Mouse (Mus musculus): ENCODE measurements around the gene Lancl3. TPM values are rescaled to one million over a fixed set of nuclear protein-coding genes. Genes with fewer than 3 reads are reported as not detected.
"Not testable (repeated sequence)": the region's sequence is repeated elsewhere in the genome, so short reads cannot be mapped to it uniquely, and the experiment has no call there.

The Lancl3 gene
- polyA plus RNA-seq, 2 experiments = 0.08 to 0.13 TPM

GRCm38 (mm10) chrX:9298413-9298864 lies 98.7 kb downstream of the Lancl3 start:
- ATAC-seq (ENCODE audit: insufficient read depth) = peak; percentile 99
- peak; percentile 92 for TF ChIP-seq EP300 (IDR thresholded peaks at IDR 0.05; ENCODE audit: low read depth)
- peak; percentile 60 for TF ChIP-seq CTCF (IDR thresholded peaks at IDR 0.05; ENCODE audit: low read depth)

GRCm38 (mm10) chrX:9302791-9303190 lies 103.1 kb downstream of the Lancl3 start:
- Histone ChIP-seq H3K4me3 (ENCODE audit: insufficient read depth in 1 of 2, low read depth in 2 of 2, low read length in 2 of 2) (no peak overlapping the region), H3K27ac (peak overlapping the region; percentile 45), H3K4me2 (ENCODE audit: low read depth) (peak overlapping the region; percentile 36), H3K36me3 (replicated peaks; ENCODE audit: control insufficient read depth, insufficient read depth, low read depth) (no peaks in the 10 kb centered on the region), H3K9ac (replicated peaks) (0 out of 2 replicates have a peak overlapping the region, but pooled peaks have one; percentile 3), H3K27me3 (ENCODE audit: control insufficient read depth, insufficient read depth, low read length) (no peaks in the 10 kb centered on the region), H3K9me3 (ENCODE audit: control insufficient read depth, low read length) (no peaks in the 10 kb centered on the region), H3K4me1 (replicated peaks; ENCODE audit: control insufficient read depth in 2 of 2, insufficient read depth in 2 of 2, low read length in 1 of 2) (peaks cover 12 to 19% of the 10 kb centered on the region in 2 experiments)
- TF ChIP-seq CTCF (IDR thresholded peaks at IDR 0.05; ENCODE audit: low read depth) = no peak
- TF ChIP-seq EP300 (IDR thresholded peaks at IDR 0.05; ENCODE audit: low read depth) = no peak
- no peak for ATAC-seq (ENCODE audit: insufficient read depth)
- no peak for DNase-seq (ENCODE audit: low read depth in 3 of 3, low spot score in 3 of 3)
- WGBS (ENCODE audit: insufficient replicate concordance) = 27% methylated on average over 5 of the region's 5 CpGs

More at GRCm38 (mm10) chrX:9298413-9298864, 98.7 kb downstream of the Lancl3 start:
- Histone ChIP-seq H3K27ac (peak overlapping the region; percentile 95), H3K36me3 (replicated peaks; ENCODE audit: control insufficient read depth, insufficient read depth, low read depth) (no peaks in the 10 kb centered on the region), H3K4me3 (ENCODE audit: insufficient read depth in 1 of 2, low read depth in 2 of 2, low read length in 2 of 2) (peak overlapping the region; percentile 14 to 22; a peak in 3 of 4 replicates), H3K4me1 (replicated peaks; ENCODE audit: control insufficient read depth in 2 of 2, insufficient read depth in 2 of 2, low read length in 1 of 2) (peaks cover 9 to 16% of the 10 kb centered on the region in 2 experiments), H3K27me3 (ENCODE audit: control insufficient read depth, insufficient read depth, low read length) (no peaks in the 10 kb centered on the region), H3K9me3 (ENCODE audit: control insufficient read depth, low read length) (no peaks in the 10 kb centered on the region), H3K9ac (replicated peaks) (peak overlapping the region; percentile 47; the same call in 1 of the 2 replicates), H3K4me2 (ENCODE audit: low read depth) (peak overlapping the region; percentile 68)
- DNase-seq (ENCODE audit: low read depth in 3 of 3, low spot score in 3 of 3) = peak; percentile 75 to 83 (median 75)
- 22% methylated on average over 5 of the region's 5 CpGs for WGBS (ENCODE audit: insufficient replicate concordance)

- H3K4me1 ChIP-seq (replicated peaks; ENCODE audit: control insufficient read depth in 2 of 2, insufficient read depth in 2 of 2, low read length in 1 of 2) = peaks cover 12 to 17% of the 10 kb centered on the region in 2 experiments
- H3K27me3 ChIP-seq (ENCODE audit: control insufficient read depth, insufficient read depth, low read length) = no peaks in the 10 kb centered on the region
- H3K4me2 ChIP-seq (ENCODE audit: low read depth) = peak overlapping the region; percentile 36
- peak overlapping the region; percentile 45 for H3K27ac ChIP-seq
- peak; percentile 30 to 45 (median 32) for DNase-seq (ENCODE audit: low read depth in 3 of 3, low spot score in 3 of 3)
- WGBS (ENCODE audit: insufficient replicate concordance) = 8% methylated on average over 1 of the region's 1 CpGs
- peak; percentile 13; the same call in 1 of the 2 replicates for ATAC-seq (ENCODE audit: insufficient read depth)
- H3K4me3 ChIP-seq (ENCODE audit: insufficient read depth in 1 of 2, low read depth in 2 of 2, low read length in 2 of 2) = no peak overlapping the region
- no peak overlapping the region for H3K9ac ChIP-seq (replicated peaks)
- TF ChIP-seq EP300 (IDR thresholded peaks at IDR 0.05; ENCODE audit: low read depth) (peak; percentile 60), CTCF (IDR thresholded peaks at IDR 0.05; ENCODE audit: low read depth) (no peak)
- no peaks in the 10 kb centered on the region for H3K9me3 ChIP-seq (ENCODE audit: control insufficient read depth, low read length)
- H3K36me3 ChIP-seq (replicated peaks; ENCODE audit: control insufficient read depth, insufficient read depth, low read depth) = no peaks in the 10 kb centered on the region
Measured at GRCm38 (mm10) chrX:9303455-9303854, 103.8 kb downstream of the Lancl3 start.

- peak; percentile 77 for ATAC-seq (ENCODE audit: insufficient read depth)
- not testable (repeated sequence) for H3K27ac ChIP-seq; H3K36me3 ChIP-seq (replicated peaks; ENCODE audit: control insufficient read depth, insufficient read depth, low read depth); H3K9ac ChIP-seq (replicated peaks); H3K4me2 ChIP-seq (ENCODE audit: low read depth); H3K4me1 ChIP-seq (replicated peaks; ENCODE audit: control insufficient read depth in 2 of 2, insufficient read depth in 2 of 2, low read length in 1 of 2); H3K4me3 ChIP-seq (ENCODE audit: insufficient read depth in 1 of 2, low read depth in 2 of 2, low read length in 2 of 2); H3K9me3 ChIP-seq (ENCODE audit: control insufficient read depth, low read length); DNase-seq (ENCODE audit: low read depth in 3 of 3, low spot score in 3 of 3); H3K27me3 ChIP-seq (ENCODE audit: control insufficient read depth, insufficient read depth, low read length)
Measured at GRCm38 (mm10) chrX:9316457-9316856, 116.8 kb downstream of the Lancl3 start.

Other genes starting within 250 kb of the Lancl3 start
- not detected in 2 replicates for gene Fthl17b, start 236.9 kb upstream of the Lancl3 start, polyA plus RNA-seq (2012; rRNA removed)
- gene Fthl17b, start 236.9 kb upstream of the Lancl3 start, polyA plus RNA-seq (2014; fragmentation: Nextera tagmentation; extraction: Ambion mirVana) = not detected in 2 replicates
- not detected in 2 replicates for gene Fthl17c, start 223.3 kb upstream of the Lancl3 start, polyA plus RNA-seq (2012; rRNA removed)
- gene Fthl17c, start 223.3 kb upstream of the Lancl3 start, polyA plus RNA-seq (2014; fragmentation: Nextera tagmentation; extraction: Ambion mirVana) = not detected in 2 replicates
- not detected in 2 replicates for gene Fthl17d, start 213.1 kb upstream of the Lancl3 start, polyA plus RNA-seq (2012; rRNA removed)
- gene Fthl17d, start 213.1 kb upstream of the Lancl3 start, polyA plus RNA-seq (2014; fragmentation: Nextera tagmentation; extraction: Ambion mirVana) = not detected in 2 replicates
- gene Fthl17e, start 166.4 kb upstream of the Lancl3 start, polyA plus RNA-seq (2012; rRNA removed) = not detected in 2 replicates
- gene Fthl17e, start 166.4 kb upstream of the Lancl3 start, polyA plus RNA-seq (2014; fragmentation: Nextera tagmentation; extraction: Ambion mirVana) = not detected in 2 replicates
- gene Fthl17f, start 136.9 kb upstream of the Lancl3 start, polyA plus RNA-seq (2012; rRNA removed) = not detected in 2 replicates
- gene Fthl17f, start 136.9 kb upstream of the Lancl3 start, polyA plus RNA-seq (2014; fragmentation: Nextera tagmentation; extraction: Ambion mirVana) = not detected in 2 replicates
- not detected in 2 replicates for gene 4930402K13Rik, start 95.3 kb upstream of the Lancl3 start, polyA plus RNA-seq (2012; rRNA removed)
- not detected in 2 replicates for gene 4930402K13Rik, start 95.3 kb upstream of the Lancl3 start, polyA plus RNA-seq (2014; fragmentation: Nextera tagmentation; extraction: Ambion mirVana)
- 0.41 and 1.5 TPM in 2 replicates for gene Gm14862, start 57.0 kb downstream of the Lancl3 start, polyA plus RNA-seq (2012; rRNA removed)
- gene Gm14862, start 57.0 kb downstream of the Lancl3 start, polyA plus RNA-seq (2014; fragmentation: Nextera tagmentation; extraction: Ambion mirVana) = 4.4 and 5.3 TPM in 2 replicates
- 16.9 and 18.2 TPM in 2 replicates for gene Xk, start 72.9 kb downstream of the Lancl3 start, polyA plus RNA-seq (2012; rRNA removed)
- 21.6 and 23.5 TPM in 2 replicates for gene Xk, start 72.9 kb downstream of the Lancl3 start, polyA plus RNA-seq (2014; fragmentation: Nextera tagmentation; extraction: Ambion mirVana)
- gene H2al1m, start 83.9 kb downstream of the Lancl3 start, polyA plus RNA-seq (2012; rRNA removed) = 2.2 and 3.1 TPM in 2 replicates
- gene H2al1m, start 83.9 kb downstream of the Lancl3 start, polyA plus RNA-seq (2014; fragmentation: Nextera tagmentation; extraction: Ambion mirVana) = 1.8 TPM in 2 replicates
- gene H2al1k, start 150.7 kb downstream of the Lancl3 start, polyA plus RNA-seq (2012; rRNA removed) = not detected in 2 replicates
- not detected in 2 replicates for gene H2al1k, start 150.7 kb downstream of the Lancl3 start, polyA plus RNA-seq (2014; fragmentation: Nextera tagmentation; extraction: Ambion mirVana)